Mouse (Mus musculus): ENCODE measurements around the gene Mphosph9. TPM values are rescaled to one million over a fixed set of nuclear protein-coding genes. Genes with fewer than 3 reads are reported as not detected.

The Mphosph9 gene
- polyA plus RNA-seq, 1 experiment from 2014 or later = 3.0 TPM

GRCm38 (mm10) chr5:124353726-124354547 lies 26.2 kb upstream of the Mphosph9 start:
- H3K4me3 ChIP-seq (ENCODE audit: low read depth, low read length) = peak overlapping the region; percentile 97
- DNase-seq (peak; percentile 82), ATAC-seq (peak; percentile 60)
- WGBS (ENCODE audit: insufficient replicate concordance) = under 1% methylated on average over 39 of the region's 132 CpGs
- TF ChIP-seq CTCF (IDR thresholded peaks at IDR 0.05; ENCODE audit: low read depth) = peak; percentile 59
- no peak for TF ChIP-seq EP300 (IDR thresholded peaks at IDR 0.05; ENCODE audit: low read depth)
- no peaks in the 10 kb centered on the region for H3K27me3 ChIP-seq (ENCODE audit: insufficient read depth, low read length)
- peak overlapping the region; percentile 97 for H3K9ac ChIP-seq (replicated peaks)
- peak overlapping the region; percentile 99 for H3K4me2 ChIP-seq (ENCODE audit: low read depth, low read length)
- peaks cover 8% of the 10 kb centered on the region for H3K36me3 ChIP-seq (replicated peaks; ENCODE audit: insufficient read depth, low read length)
- peaks cover 28% of the 10 kb centered on the region for H3K4me1 ChIP-seq (ENCODE audit: insufficient read depth)
- H3K9me3 ChIP-seq (ENCODE audit: low read length) = no peaks in the 10 kb centered on the region
- peak overlapping the region; percentile 95 for H3K27ac ChIP-seq (ENCODE audit: low read depth)

GRCm38 (mm10) chr5:124353011-124353725 lies 25.4 kb upstream of the Mphosph9 start:
- DNase-seq = no peak
- H3K27me3 ChIP-seq (ENCODE audit: insufficient read depth, low read length) = no peaks in the 10 kb centered on the region
- TF ChIP-seq CTCF (IDR thresholded peaks at IDR 0.05; ENCODE audit: low read depth) (no peak), EP300 (IDR thresholded peaks at IDR 0.05; ENCODE audit: low read depth) (no peak)
- H3K36me3 ChIP-seq (replicated peaks; ENCODE audit: insufficient read depth, low read length) = peaks cover 16% of the 10 kb centered on the region
- H3K9me3 ChIP-seq (ENCODE audit: low read length) = no peaks in the 10 kb centered on the region
- ATAC-seq = peak; percentile 6; the same call in 1 of the 2 replicates
- WGBS (ENCODE audit: insufficient replicate concordance) = 6% methylated on average over 25 of the region's 32 CpGs
- peak overlapping the region; percentile 95 for H3K27ac ChIP-seq (ENCODE audit: low read depth)
- peaks cover 28% of the 10 kb centered on the region for H3K4me1 ChIP-seq (ENCODE audit: insufficient read depth)
- peak overlapping the region; percentile 99 for H3K4me2 ChIP-seq (ENCODE audit: low read depth, low read length)
- H3K4me3 ChIP-seq (ENCODE audit: low read depth, low read length) = peak overlapping the region; percentile 97
- H3K9ac ChIP-seq (replicated peaks) = peak overlapping the region; percentile 97

GRCm38 (mm10) chr5:124352141-124352920 lies 24.6 kb upstream of the Mphosph9 start:
- Histone ChIP-seq H3K9me3 (ENCODE audit: low read length) (no peaks in the 10 kb centered on the region), H3K4me3 (ENCODE audit: low read depth, low read length) (peak overlapping the region; percentile 97), H3K27me3 (ENCODE audit: insufficient read depth, low read length) (no peaks in the 10 kb centered on the region), H3K27ac (ENCODE audit: low read depth) (peak overlapping the region; percentile 95), H3K9ac (replicated peaks) (peak overlapping the region; percentile 97), H3K36me3 (replicated peaks; ENCODE audit: insufficient read depth, low read length) (peaks cover 20% of the 10 kb centered on the region), H3K4me1 (ENCODE audit: insufficient read depth) (peaks cover 28% of the 10 kb centered on the region), H3K4me2 (ENCODE audit: low read depth, low read length) (peak overlapping the region; percentile 99)
- ATAC-seq (peak; percentile 57), DNase-seq (peak; percentile 78)
- WGBS (ENCODE audit: insufficient replicate concordance) = 4% methylated on average over 24 of the region's 30 CpGs
- TF ChIP-seq CTCF (IDR thresholded peaks at IDR 0.05; ENCODE audit: low read depth) = 0 out of 2 replicates have a peak, but pooled peaks have one; percentile 22
- TF ChIP-seq EP300 (IDR thresholded peaks at IDR 0.05; ENCODE audit: low read depth) = no peak

GRCm38 (mm10) chr5:124351604-124352003 lies 23.8 kb upstream of the Mphosph9 start:
- DNase-seq (no peak), ATAC-seq (no peak)
- Histone ChIP-seq H3K9me3 (ENCODE audit: low read length) (no peaks in the 10 kb centered on the region), H3K4me1 (ENCODE audit: insufficient read depth) (peaks cover 28% of the 10 kb centered on the region), H3K4me3 (ENCODE audit: low read depth, low read length) (no peak overlapping the region), H3K4me2 (ENCODE audit: low read depth, low read length) (peak overlapping the region; percentile 99), H3K36me3 (replicated peaks; ENCODE audit: insufficient read depth, low read length) (peaks cover 23% of the 10 kb centered on the region), H3K27ac (ENCODE audit: low read depth) (peak overlapping the region; percentile 95), H3K27me3 (ENCODE audit: insufficient read depth, low read length) (no peaks in the 10 kb centered on the region), H3K9ac (replicated peaks) (peak overlapping the region; percentile 97)
- TF ChIP-seq EP300 (IDR thresholded peaks at IDR 0.05; ENCODE audit: low read depth) = no peak
- TF ChIP-seq CTCF (IDR thresholded peaks at IDR 0.05; ENCODE audit: low read depth) = no peak
- WGBS (ENCODE audit: insufficient replicate concordance) = 67% methylated on average over 3 of the region's 3 CpGs

GRCm38 (mm10) chr5:124351111-124351560 lies 23.4 kb upstream of the Mphosph9 start:
- Histone ChIP-seq H3K9me3 (ENCODE audit: low read length) (no peaks in the 10 kb centered on the region), H3K9ac (replicated peaks) (no peak overlapping the region), H3K4me1 (ENCODE audit: insufficient read depth) (peaks cover 28% of the 10 kb centered on the region), H3K36me3 (replicated peaks; ENCODE audit: insufficient read depth, low read length) (peaks cover 28% of the 10 kb centered on the region), H3K27me3 (ENCODE audit: insufficient read depth, low read length) (no peaks in the 10 kb centered on the region), H3K27ac (ENCODE audit: low read depth) (peak overlapping the region; percentile 95), H3K4me3 (ENCODE audit: low read depth, low read length) (no peak overlapping the region), H3K4me2 (ENCODE audit: low read depth, low read length) (peak overlapping the region; percentile 99)
- TF ChIP-seq EP300 (IDR thresholded peaks at IDR 0.05; ENCODE audit: low read depth) (no peak), CTCF (IDR thresholded peaks at IDR 0.05; ENCODE audit: low read depth) (no peak)
- peak; percentile 47 for DNase-seq
- 49% methylated on average over 7 of the region's 7 CpGs for WGBS (ENCODE audit: insufficient replicate concordance)
- ATAC-seq = no peak

Data from liver, postnatal 0 days (tissue).